Mouse (Mus musculus) forebrain, embryonic 12.5 days (tissue): ENCODE measurements at regions not wholly inside any gene's neighbourhood (a gene's known extent, or its start where the extent isn't known, plus 50 kb on each side); places are given as distances from the start of the nearest gene placed in this dataset.
A peak's percentile ranks its signal among the peaks of the same experiment; 100 is the strongest.

ENCODE experiments used
- ATAC-seq: fragments of 200-750 bp; cut with Nextera tagmentation; 2 replicates; pipeline ENCODE4 v1.8.0; 2017; ENCODE audit warnings: moderate TSS enrichment; ENCODE audit not compliant: low FRiP score
- H3K27ac ChIP-seq: fragments of 300-500 bp; sonication (generic); 2 replicates; pipeline ENCODE4 v1.5.1; 2016; ENCODE audit warnings: mild to moderate bottlenecking
- H3K27me3 ChIP-seq: fragments of 300-500 bp; sonication (generic); 2 replicates; pipeline ENCODE4 v1.6.1; 2016; ENCODE audit warnings: mild to moderate bottlenecking
- H3K36me3 ChIP-seq: fragments of 300-500 bp; sonication (generic); replicated peaks from 2 replicates; pipeline ENCODE4 v1.6.1; 2016; ENCODE audit warnings: mild to moderate bottlenecking
- H3K4me1 ChIP-seq: fragments of 300-500 bp; sonication (generic); 2 replicates; pipeline ENCODE4 v1.6.1; 2016
- H3K4me2 ChIP-seq: fragments of 300-500 bp; sonication (generic); 2 replicates; pipeline ENCODE4 v1.6.1; 2016; ENCODE audit warnings: mild to moderate bottlenecking, moderate library complexity
- H3K4me3 ChIP-seq: fragments of 300-500 bp; sonication (generic); replicated peaks from 2 replicates; pipeline ENCODE4 v1.5.1; 2016; ENCODE audit warnings: mild to moderate bottlenecking
- H3K9ac ChIP-seq: fragments of 300-500 bp; sonication (generic); 2 replicates; pipeline ENCODE4 v1.6.1; 2016; ENCODE audit warnings: mild to moderate bottlenecking
- H3K9me3 ChIP-seq: fragments of 300-500 bp; sonication (generic); 2 replicates; pipeline ENCODE4 v1.6.1; 2016
- WGBS: fragments of 180-500 bp; shearing (Covaris S2); methylation state at CpG from one replicate; pipeline ENCODE4 v1.1.7; 2016; 5-methylcytosine and 5-hydroxymethylcytosine counted together

- ATAC-seq, result no peak
- Histone ChIP-seq H3K9ac (no peak overlapping the region), H3K27me3 (no peaks in the 10 kb centered on the region), H3K36me3 (no peaks in the 10 kb centered on the region), H3K9me3 (no peaks in the 10 kb centered on the region), H3K27ac (no peak overlapping the region), H3K4me1 (no peaks in the 10 kb centered on the region), H3K4me3 (no peak overlapping the region), H3K4me2 (no peak overlapping the region)
- 75% methylated on average over 7 of the region's 7 CpGs for WGBS
Observed at GRCm38 (mm10) chr3:143576338-143577007, 628.5 kb downstream of the Lmo4 start.

GRCm38 (mm10) chr3:143575737-143576136, 629.3 kb downstream of the Lmo4 start:
- no peaks in the 10 kb centered on the region for H3K27me3 ChIP-seq
- no peak for ATAC-seq
- H3K4me3 ChIP-seq, result no peak overlapping the region
- H3K4me1 ChIP-seq, result no peaks in the 10 kb centered on the region
- no peaks in the 10 kb centered on the region for H3K9me3 ChIP-seq
- H3K9ac ChIP-seq, result no peak overlapping the region
- H3K36me3 ChIP-seq, result no peaks in the 10 kb centered on the region
- WGBS, result 92% methylated on average over 8 of the region's 8 CpGs
- no peak overlapping the region for H3K4me2 ChIP-seq
- H3K27ac ChIP-seq, result no peak overlapping the region

- Histone ChIP-seq H3K4me2 (no peak overlapping the region), H3K27ac (no peak overlapping the region), H3K27me3 (no peaks in the 10 kb centered on the region), H3K36me3 (no peaks in the 10 kb centered on the region), H3K9me3 (no peaks in the 10 kb centered on the region), H3K9ac (no peak overlapping the region), H3K4me3 (no peak overlapping the region), H3K4me1 (no peaks in the 10 kb centered on the region)
- ATAC-seq, result no peak
- 73% methylated on average over 10 of the region's 10 CpGs for WGBS
Observed at GRCm38 (mm10) chr3:143574035-143574864, 630.8 kb downstream of the Lmo4 start.

GRCm38 (mm10) chr3:143569930-143570329, 635.1 kb downstream of the Lmo4 start:
- H3K27me3 ChIP-seq, result no peaks in the 10 kb centered on the region
- no peaks in the 10 kb centered on the region for H3K4me1 ChIP-seq
- no peak overlapping the region for H3K4me3 ChIP-seq
- H3K9ac ChIP-seq, result no peak overlapping the region
- 63% methylated on average over 6 of the region's 6 CpGs for WGBS
- no peaks in the 10 kb centered on the region for H3K36me3 ChIP-seq
- H3K9me3 ChIP-seq, result no peaks in the 10 kb centered on the region
- ATAC-seq, result no peak
- no peak overlapping the region for H3K27ac ChIP-seq
- no peak overlapping the region for H3K4me2 ChIP-seq

- Histone ChIP-seq H3K27ac (no peak overlapping the region), H3K36me3 (no peaks in the 10 kb centered on the region), H3K4me1 (no peaks in the 10 kb centered on the region), H3K9ac (no peak overlapping the region), H3K27me3 (no peaks in the 10 kb centered on the region), H3K9me3 (no peaks in the 10 kb centered on the region), H3K4me3 (no peak overlapping the region), H3K4me2 (no peak overlapping the region)
- WGBS, result 93% methylated on average over 4 of the region's 4 CpGs
- no peak for ATAC-seq
Observed at GRCm38 (mm10) chr3:143565067-143565466, 640.0 kb downstream of the Lmo4 start.

GRCm38 (mm10) chr3:143542811-143543210, 661.0 kb upstream of the Pkn2 start:
- H3K36me3 ChIP-seq, result no peaks in the 10 kb centered on the region
- no peak for ATAC-seq
- no peak overlapping the region for H3K4me2 ChIP-seq
- no peaks in the 10 kb centered on the region for H3K4me1 ChIP-seq
- H3K9me3 ChIP-seq, result no peaks in the 10 kb centered on the region
- no peak overlapping the region for H3K27ac ChIP-seq
- 67% methylated on average over 3 of the region's 3 CpGs for WGBS
- no peaks in the 10 kb centered on the region for H3K27me3 ChIP-seq
- no peak overlapping the region for H3K4me3 ChIP-seq
- H3K9ac ChIP-seq, result no peak overlapping the region

GRCm38 (mm10) chr3:143527982-143528381, 646.2 kb upstream of the Pkn2 start:
- H3K27ac ChIP-seq, result no peak overlapping the region
- no peaks in the 10 kb centered on the region for H3K9me3 ChIP-seq
- WGBS, result 84% methylated on average over 4 of the region's 4 CpGs
- ATAC-seq, result no peak
- no peak overlapping the region for H3K4me3 ChIP-seq
- no peaks in the 10 kb centered on the region for H3K27me3 ChIP-seq
- no peaks in the 10 kb centered on the region for H3K4me1 ChIP-seq
- no peaks in the 10 kb centered on the region for H3K36me3 ChIP-seq
- no peak overlapping the region for H3K4me2 ChIP-seq
- H3K9ac ChIP-seq, result no peak overlapping the region

- no peak overlapping the region for H3K4me2 ChIP-seq
- H3K4me3 ChIP-seq, result no peak overlapping the region
- H3K27me3 ChIP-seq, result no peaks in the 10 kb centered on the region
- no peak overlapping the region for H3K27ac ChIP-seq
- no peaks in the 10 kb centered on the region for H3K36me3 ChIP-seq
- no peak overlapping the region for H3K9ac ChIP-seq
- no peaks in the 10 kb centered on the region for H3K9me3 ChIP-seq
- ATAC-seq, result no peak
- no peaks in the 10 kb centered on the region for H3K4me1 ChIP-seq
Observed at GRCm38 (mm10) chr3:143527274-143527673, 645.5 kb upstream of the Pkn2 start.

GRCm38 (mm10) chr3:143512517-143513249, 630.9 kb upstream of the Pkn2 start:
- H3K4me3 ChIP-seq, result no peak overlapping the region
- H3K27ac ChIP-seq, result no peak overlapping the region
- no peaks in the 10 kb centered on the region for H3K27me3 ChIP-seq
- H3K4me2 ChIP-seq, result no peak overlapping the region
- H3K9ac ChIP-seq, result no peak overlapping the region
- WGBS, result 59% methylated on average over 6 of the region's 6 CpGs
- ATAC-seq, result peak; percentile 30; the same call in 1 of the 2 replicates
- no peaks in the 10 kb centered on the region for H3K9me3 ChIP-seq
- no peaks in the 10 kb centered on the region for H3K36me3 ChIP-seq
- 0 out of 2 replicates have a peak, but pooled peaks cover 5% of the 10 kb centered on the region for H3K4me1 ChIP-seq

- Histone ChIP-seq H3K9me3 (no peaks in the 10 kb centered on the region), H3K36me3 (no peaks in the 10 kb centered on the region), H3K27me3 (no peaks in the 10 kb centered on the region), H3K4me3 (no peak overlapping the region), H3K4me1 (0 out of 2 replicates have a peak, but pooled peaks cover 5% of the 10 kb centered on the region), H3K27ac (no peak overlapping the region), H3K4me2 (no peak overlapping the region), H3K9ac (no peak overlapping the region)
- 44% methylated on average over 5 of the region's 5 CpGs for WGBS
- ATAC-seq, result no peak
Observed at GRCm38 (mm10) chr3:143509531-143509930, 627.7 kb upstream of the Pkn2 start.

GRCm38 (mm10) chr3:143508280-143508679, 626.5 kb upstream of the Pkn2 start:
- Histone ChIP-seq H3K9ac (no peak overlapping the region), H3K36me3 (no peaks in the 10 kb centered on the region), H3K4me2 (no peak overlapping the region), H3K9me3 (no peaks in the 10 kb centered on the region), H3K4me3 (no peak overlapping the region), H3K27me3 (no peaks in the 10 kb centered on the region), H3K27ac (no peak overlapping the region), H3K4me1 (0 out of 2 replicates have a peak, but pooled peaks cover 5% of the 10 kb centered on the region)
- ATAC-seq, result no peak
- 74% methylated on average over 1 of the region's 1 CpGs for WGBS

GRCm38 (mm10) chr3:143501017-143501416, 619.2 kb upstream of the Pkn2 start:
- 58% methylated on average over 2 of the region's 2 CpGs for WGBS
- Histone ChIP-seq H3K4me1 (no peaks in the 10 kb centered on the region), H3K36me3 (no peaks in the 10 kb centered on the region), H3K9me3 (no peaks in the 10 kb centered on the region), H3K27ac (no peak overlapping the region), H3K27me3 (no peaks in the 10 kb centered on the region), H3K4me3 (no peak overlapping the region), H3K4me2 (no peak overlapping the region), H3K9ac (no peak overlapping the region)
- ATAC-seq, result no peak
